Mouse (Mus musculus) myocyte (in vitro differentiated cells): ENCODE data around the gene Arhgap31. TPM values are rescaled to one million over a fixed set of nuclear protein-coding genes. Genes with fewer than 3 reads are reported as not detected.

Experiments
- H3K27me3 ChIP-seq: one replicate; pipeline ENCODE4 v1.6.1; 2011; ENCODE audit not compliant: control insufficient read depth, insufficient read depth, insufficient read length
- H3K36me3 ChIP-seq: one replicate; pipeline ENCODE4 v1.6.1; 2011; ENCODE audit not compliant: control insufficient read depth, insufficient read depth
- H3K4me2 ChIP-seq: one replicate; pipeline ENCODE4 v1.6.1; 2011; ENCODE audit warnings: low read depth, control low read depth
- H3K4me3 ChIP-seq: one replicate; pipeline ENCODE4 v1.5.1; 2011; ENCODE audit warnings: mild to moderate bottlenecking, control low read depth, moderate library complexity
- H3K79me2 ChIP-seq: one replicate; pipeline ENCODE4 v1.6.1; 2011; ENCODE audit not compliant: control insufficient read depth, insufficient read depth
- H3ac ChIP-seq: one replicate; pipeline ENCODE4 v1.6.1; 2011; ENCODE audit not compliant: control insufficient read depth, insufficient read length
- CEBPB ChIP-seq: IDR thresholded peaks from 2 replicates; pipeline ENCODE4 v1.6.1; 2011; ENCODE audit warnings: mild to moderate bottlenecking, moderate library complexity; ENCODE audit not compliant: poor library complexity, insufficient read depth, severe bottlenecking
- E2F4 ChIP-seq: IDR thresholded peaks from one replicate; pipeline ENCODE4 v1.6.1; 2011; ENCODE audit warnings: mild to moderate bottlenecking, control low read depth, moderate library complexity; ENCODE audit not compliant: insufficient read depth
- MAX ChIP-seq: IDR thresholded peaks from one replicate; pipeline ENCODE4 v1.6.1; 2011; ENCODE audit warnings: low read depth, mild to moderate bottlenecking, control low read depth
- MYOD1 ChIP-seq, 3 experiments: IDR thresholded peaks; one replicate each; pipeline ENCODE4 v1.6.1; 2011; ENCODE audit warnings: control low read depth in 2 of 3, low read depth in 2 of 3, mild to moderate bottlenecking in 2 of 3, moderate library complexity in 1 of 3; ENCODE audit not compliant: insufficient read length in 2 of 3, control insufficient read depth in 1 of 3
- MYOG ChIP-seq, 3 experiments: IDR thresholded peaks; one replicate each; pipeline ENCODE4 v1.6.1; 2011; ENCODE audit warnings: control low read depth in 2 of 3, low read depth in 2 of 3, mild to moderate bottlenecking in 2 of 3; ENCODE audit not compliant: insufficient read length in 2 of 3, control insufficient read depth in 1 of 3, insufficient read depth in 1 of 3
- POLR2A ChIP-seq: IDR thresholded peaks from one replicate; pipeline ENCODE4 v1.6.1; 2011; ENCODE audit warnings: low read depth, mild to moderate bottlenecking, control low read depth, moderate library complexity; ENCODE audit not compliant: insufficient read length
- POLR2AphosphoS2 ChIP-seq: IDR thresholded peaks from one replicate; pipeline ENCODE4 v1.6.1; 2011; ENCODE audit warnings: low read depth, control low read depth; ENCODE audit not compliant: insufficient read length
- REST ChIP-seq: IDR thresholded peaks from one replicate; pipeline ENCODE4 v1.6.1; 2011; ENCODE audit warnings: mild to moderate bottlenecking, control low read depth, moderate library complexity; ENCODE audit not compliant: insufficient read depth, insufficient read length
- SRF ChIP-seq: IDR thresholded peaks from one replicate; pipeline ENCODE4 v1.6.1; 2011; ENCODE audit warnings: low read depth; ENCODE audit not compliant: control insufficient read depth, insufficient read length
- TCF12 ChIP-seq: IDR thresholded peaks from one replicate; pipeline ENCODE4 v1.6.1; 2011; ENCODE audit warnings: mild to moderate bottlenecking, control low read depth; ENCODE audit not compliant: poor library complexity, insufficient read depth, severe bottlenecking
- TCF3 ChIP-seq: IDR thresholded peaks from one replicate; pipeline ENCODE4 v1.6.1; 2011; ENCODE audit warnings: low read depth, control low read depth; ENCODE audit not compliant: insufficient read length
- USF1 ChIP-seq: IDR thresholded peaks from one replicate; pipeline ENCODE4 v1.6.1; 2011; ENCODE audit warnings: low read depth, mild to moderate bottlenecking, control low read depth, moderate library complexity
- polyA plus RNA-seq: library from polyadenylated mRNA; unstranded; fragments of >200 nt; fragmentation: generic; extraction: Trizol; gene quantifications from one replicate; pipeline ENCODE4 v1.2.1, GENCODE M21; 2012; ENCODE audit warnings: missing spikeins

Gene Arhgap31
- polyA plus RNA-seq, 1 experiment = 5.8 TPM

- Histone ChIP-seq H3ac (no peak overlapping the region), H3K36me3 (peaks cover 8% of the 10 kb centered on the region), H3K4me3 (no peak overlapping the region), H3K27me3 (no peaks in the 10 kb centered on the region), H3K4me2 (no peak overlapping the region), H3K79me2 (no peaks in the 10 kb centered on the region)
- TF ChIP-seq CEBPB = no peak
- no peak for TF ChIP-seq POLR2A
- no peak for TF ChIP-seq SRF
- TF ChIP-seq USF1 = no peak
- TF ChIP-seq REST = no peak
- no peak for TF ChIP-seq E2F4
- no peak for TF ChIP-seq TCF12
- no peak for TF ChIP-seq POLR2AphosphoS2
- no peak for TF ChIP-seq MYOD1 (IDR thresholded peaks at IDR 0.05; ENCODE audit: control insufficient read depth in 1 of 3, insufficient read length in 2 of 3, low read depth in 2 of 3)
- no peak for TF ChIP-seq TCF3
- TF ChIP-seq MAX = no peak
- no peak for TF ChIP-seq MYOG (IDR thresholded peaks at IDR 0.05; ENCODE audit: control insufficient read depth in 1 of 3, insufficient read depth in 1 of 3, insufficient read length in 2 of 3, low read depth in 2 of 3)
These were observed 90.8 kb downstream of the Arhgap31 start for GRCm38 (mm10) chr16:38622283-38622682.

GRCm38 (mm10) chr16:38620696-38621450, 92.2 kb downstream of the Arhgap31 start:
- no peaks in the 10 kb centered on the region for H3K27me3 ChIP-seq
- H3K79me2 ChIP-seq = no peaks in the 10 kb centered on the region
- H3K4me3 ChIP-seq = no peak overlapping the region
- TF ChIP-seq MAX (no peak), MYOD1 (IDR thresholded peaks at IDR 0.05; ENCODE audit: control insufficient read depth in 1 of 3, insufficient read length in 2 of 3, low read depth in 2 of 3) (no peak), CEBPB (no peak), TCF12 (no peak), REST (no peak), E2F4 (no peak), MYOG (IDR thresholded peaks at IDR 0.05; ENCODE audit: control insufficient read depth in 1 of 3, insufficient read depth in 1 of 3, insufficient read length in 2 of 3, low read depth in 2 of 3) (no peak), USF1 (no peak), SRF (no peak), POLR2A (no peak), POLR2AphosphoS2 (no peak), TCF3 (no peak)
- no peak overlapping the region for H3ac ChIP-seq
- peaks cover 12% of the 10 kb centered on the region for H3K36me3 ChIP-seq
- H3K4me2 ChIP-seq = no peak overlapping the region

- H3K79me2 ChIP-seq = no peaks in the 10 kb centered on the region
- no peak overlapping the region for H3K4me2 ChIP-seq
- no peak overlapping the region for H3ac ChIP-seq
- no peaks in the 10 kb centered on the region for H3K27me3 ChIP-seq
- TF ChIP-seq TCF3 (no peak), MYOD1 (IDR thresholded peaks at IDR 0.05; ENCODE audit: control insufficient read depth in 1 of 3, insufficient read length in 2 of 3, low read depth in 2 of 3) (no peak), MAX (no peak), POLR2A (no peak), TCF12 (no peak), USF1 (no peak), CEBPB (no peak), E2F4 (no peak), POLR2AphosphoS2 (no peak), REST (no peak), MYOG (IDR thresholded peaks at IDR 0.05; ENCODE audit: control insufficient read depth in 1 of 3, insufficient read depth in 1 of 3, insufficient read length in 2 of 3, low read depth in 2 of 3) (no peak), SRF (no peak)
- H3K36me3 ChIP-seq = peaks cover 8% of the 10 kb centered on the region
- H3K4me3 ChIP-seq = no peak overlapping the region
These were observed 94.0 kb downstream of the Arhgap31 start for GRCm38 (mm10) chr16:38619054-38619453.

GRCm38 (mm10) chr16:38617977-38618376, 95.1 kb downstream of the Arhgap31 start:
- H3K4me3 ChIP-seq = no peak overlapping the region
- H3ac ChIP-seq = no peak overlapping the region
- TF ChIP-seq TCF3 = no peak
- TF ChIP-seq TCF12 = no peak
- no peak for TF ChIP-seq POLR2AphosphoS2
- TF ChIP-seq REST = no peak
- no peak for TF ChIP-seq POLR2A
- TF ChIP-seq CEBPB = no peak
- TF ChIP-seq MYOG (IDR thresholded peaks at IDR 0.05; ENCODE audit: control insufficient read depth in 1 of 3, insufficient read depth in 1 of 3, insufficient read length in 2 of 3, low read depth in 2 of 3) = no peak
- no peak for TF ChIP-seq MAX
- no peak for TF ChIP-seq SRF
- no peak overlapping the region for H3K4me2 ChIP-seq
- H3K27me3 ChIP-seq = no peaks in the 10 kb centered on the region
- H3K36me3 ChIP-seq = peaks cover 13% of the 10 kb centered on the region
- H3K79me2 ChIP-seq = no peaks in the 10 kb centered on the region

GRCm38 (mm10) chr16:38613646-38614045, 99.4 kb downstream of the Arhgap31 start:
- H3ac ChIP-seq = no peak overlapping the region
- no peak overlapping the region for H3K4me2 ChIP-seq
- H3K4me3 ChIP-seq = no peak overlapping the region
- no peaks in the 10 kb centered on the region for H3K79me2 ChIP-seq
- H3K27me3 ChIP-seq = no peaks in the 10 kb centered on the region
- no peak for TF ChIP-seq POLR2AphosphoS2
- no peak for TF ChIP-seq POLR2A
- TF ChIP-seq SRF = no peak
- no peak for TF ChIP-seq CEBPB
- no peak for TF ChIP-seq USF1
- TF ChIP-seq MAX = no peak
- no peak for TF ChIP-seq MYOD1 (IDR thresholded peaks at IDR 0.05; ENCODE audit: control insufficient read depth in 1 of 3, insufficient read length in 2 of 3, low read depth in 2 of 3)
- no peak for TF ChIP-seq TCF12
- TF ChIP-seq MYOG (IDR thresholded peaks at IDR 0.05; ENCODE audit: control insufficient read depth in 1 of 3, insufficient read depth in 1 of 3, insufficient read length in 2 of 3, low read depth in 2 of 3) = no peak
- TF ChIP-seq E2F4 = no peak
- no peak for TF ChIP-seq REST
- TF ChIP-seq TCF3 = no peak
- H3K36me3 ChIP-seq = peaks cover 13% of the 10 kb centered on the region
